Mouse (Mus musculus): ENCODE measurements around the gene Ddx19a. TPM values are rescaled to one million over a fixed set of nuclear protein-coding genes. Genes with fewer than 3 reads are reported as not detected.

Ddx19a gene
- polyA plus RNA-seq, 1 experiment from 2014 or later = 11.3 TPM

GRCm38 (mm10) chr8:110954776-110955175, 42.8 kb downstream of the Ddx19a start:
- no peak for ATAC-seq (ENCODE audit: low read depth)

GRCm38 (mm10) chr8:110950065-110950484, 47.5 kb downstream of the Ddx19a start:
- DNase-seq (no peak), ATAC-seq (ENCODE audit: low read depth) (0 out of 2 replicates have a peak, but pooled peaks have one; percentile 37)
- Histone ChIP-seq H3K4me3 (replicated peaks) (no peak overlapping the region), H3K4me1 (replicated peaks) (peaks cover 26% of the 10 kb centered on the region), H3K36me3 (peaks cover 59% of the 10 kb centered on the region), H3K4me2 (no peak overlapping the region), H3K9ac (no peak overlapping the region), H3K27me3 (no peaks in the 10 kb centered on the region), H3K9me3 (replicated peaks) (no peaks in the 10 kb centered on the region), H3K27ac (no peak overlapping the region)
- 76% methylated on average over 17 of the region's 17 CpGs for WGBS (ENCODE audit: insufficient replicate concordance)

More at GRCm38 (mm10) chr8:110954776-110955175, 42.8 kb downstream of the Ddx19a start:
- 46% methylated on average over 8 of the region's 8 CpGs for WGBS (ENCODE audit: insufficient replicate concordance)
- Histone ChIP-seq H3K4me1 (replicated peaks) (peaks cover 14% of the 10 kb centered on the region; the same call in 1 of the 2 replicates), H3K36me3 (peaks cover 88% of the 10 kb centered on the region), H3K27ac (no peak overlapping the region), H3K4me3 (replicated peaks) (no peak overlapping the region), H3K27me3 (no peaks in the 10 kb centered on the region), H3K4me2 (no peak overlapping the region), H3K9me3 (replicated peaks) (no peaks in the 10 kb centered on the region), H3K9ac (no peak overlapping the region)
- DNase-seq = no peak

DNA sequence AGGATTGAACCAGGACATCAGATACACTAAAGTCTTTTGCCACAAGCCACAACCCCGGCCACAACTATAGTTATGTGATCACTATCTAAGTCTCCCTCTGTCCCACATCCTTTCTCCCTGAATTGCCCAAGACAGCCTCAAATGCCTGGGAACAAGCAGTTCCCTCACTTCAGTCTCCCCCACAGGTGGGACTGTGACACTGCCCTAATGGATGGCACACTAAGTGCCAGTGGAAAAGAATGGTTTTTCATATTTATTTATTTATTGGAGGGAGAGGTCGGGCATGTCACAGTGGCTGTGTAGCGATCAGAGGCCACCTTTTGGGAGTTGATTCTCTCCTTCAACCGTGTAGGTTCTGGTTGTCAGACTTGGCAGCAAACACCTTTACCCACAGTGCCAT, 51.9 kb downstream of the Ddx19a start:
- no peak overlapping the region for H3K27ac ChIP-seq
- H3K36me3 ChIP-seq = peaks cover 37% of the 10 kb centered on the region
- no peak for DNase-seq
- no peak overlapping the region for H3K9ac ChIP-seq
- no peak overlapping the region for H3K4me2 ChIP-seq
- 46% methylated on average over 4 of the region's 4 CpGs for WGBS (ENCODE audit: insufficient replicate concordance)
- H3K9me3 ChIP-seq (replicated peaks) = no peaks in the 10 kb centered on the region
- no peak overlapping the region for H3K4me3 ChIP-seq (replicated peaks)
- no peak for ATAC-seq (ENCODE audit: low read depth)
- H3K27me3 ChIP-seq = no peaks in the 10 kb centered on the region
- H3K4me1 ChIP-seq (replicated peaks) = peaks cover 54% of the 10 kb centered on the region

GRCm38 (mm10) chr8:110944276-110944876, 53.2 kb downstream of the Ddx19a start:
- peaks cover 64% of the 10 kb centered on the region for H3K4me1 ChIP-seq (replicated peaks)

GRCm38 (mm10) chr8:110941453-110941948, 56.1 kb downstream of the Ddx19a start:
- Histone ChIP-seq H3K4me1 (replicated peaks) (peaks cover 84% of the 10 kb centered on the region), H3K27me3 (no peaks in the 10 kb centered on the region), H3K36me3 (peaks cover 23% of the 10 kb centered on the region), H3K9ac (no peak overlapping the region), H3K4me3 (replicated peaks) (no peak overlapping the region), H3K27ac (0 out of 2 replicates have a peak overlapping the region, but pooled peaks have one; percentile 47), H3K9me3 (replicated peaks) (no peaks in the 10 kb centered on the region), H3K4me2 (no peak overlapping the region)
- ATAC-seq (ENCODE audit: low read depth) (no peak), DNase-seq (no peak)
- WGBS (ENCODE audit: insufficient replicate concordance) = 60% methylated on average over 10 of the region's 10 CpGs

More at GRCm38 (mm10) chr8:110944276-110944876, 53.2 kb downstream of the Ddx19a start:
- H3K9me3 ChIP-seq (replicated peaks) = no peaks in the 10 kb centered on the region
- no peak for DNase-seq
- H3K36me3 ChIP-seq = peaks cover 30% of the 10 kb centered on the region
- H3K27ac ChIP-seq = no peak overlapping the region
- H3K4me2 ChIP-seq = no peak overlapping the region
- WGBS (ENCODE audit: insufficient replicate concordance) = 40% methylated on average over 7 of the region's 7 CpGs
- H3K27me3 ChIP-seq = no peaks in the 10 kb centered on the region
- H3K4me3 ChIP-seq (replicated peaks) = no peak overlapping the region
- H3K9ac ChIP-seq = no peak overlapping the region
- ATAC-seq (ENCODE audit: low read depth) = no peak

GRCm38 (mm10) chr8:110940682-110941452, 56.7 kb downstream of the Ddx19a start:
- H3K9me3 ChIP-seq (replicated peaks) = no peaks in the 10 kb centered on the region
- DNase-seq (no peak), ATAC-seq (ENCODE audit: low read depth) (no peak)
- no peak overlapping the region for H3K9ac ChIP-seq
- H3K4me1 ChIP-seq (replicated peaks) = peaks cover 86% of the 10 kb centered on the region
- WGBS (ENCODE audit: insufficient replicate concordance) = 69% methylated on average over 15 of the region's 15 CpGs
- H3K36me3 ChIP-seq = peaks cover 23% of the 10 kb centered on the region
- no peak overlapping the region for H3K4me3 ChIP-seq (replicated peaks)
- H3K27me3 ChIP-seq = no peaks in the 10 kb centered on the region
- peak overlapping the region; percentile 47; the same call in 1 of the 2 replicates for H3K27ac ChIP-seq
- no peak overlapping the region for H3K4me2 ChIP-seq

DNA sequence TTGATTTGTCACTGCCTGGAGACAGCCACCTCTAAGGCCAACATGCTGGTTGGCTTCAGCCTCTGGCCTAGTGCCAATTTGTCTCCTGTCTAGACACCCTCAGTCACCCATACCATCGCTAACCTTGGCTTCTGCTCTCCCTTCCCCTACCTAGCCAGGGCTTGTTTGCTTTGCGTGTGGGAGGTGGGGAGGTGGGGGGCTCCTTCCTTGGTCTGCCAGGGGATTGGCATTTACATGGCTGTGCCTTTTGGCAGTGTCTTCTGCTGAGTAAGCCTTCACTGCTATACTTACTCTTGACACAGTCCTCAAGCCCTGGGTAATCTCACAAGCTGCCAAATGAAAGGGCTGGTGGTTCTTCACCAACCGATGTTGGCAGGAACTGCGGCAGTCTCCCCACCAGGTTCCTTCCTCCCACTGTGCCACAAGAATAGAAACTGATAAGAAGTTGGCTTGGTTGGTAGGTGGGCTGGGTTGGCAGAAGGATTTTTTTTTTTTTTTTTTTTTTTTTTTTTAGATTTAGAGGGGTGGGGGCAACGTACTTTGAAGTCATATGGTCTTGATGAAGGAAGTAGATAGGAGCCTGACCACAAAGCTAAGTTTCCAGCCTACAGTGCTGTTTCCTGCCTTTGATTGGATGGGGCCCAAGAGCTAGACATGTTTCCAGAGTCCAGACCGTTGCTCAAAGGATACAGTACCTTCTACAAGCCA, 58.6 kb downstream of the Ddx19a start:
- H3K4me1 ChIP-seq (replicated peaks) = peaks cover 88% of the 10 kb centered on the region
- peaks cover 34% of the 10 kb centered on the region for H3K36me3 ChIP-seq
- H3K4me3 ChIP-seq (replicated peaks) = no peak overlapping the region
- H3K9me3 ChIP-seq (replicated peaks) = no peaks in the 10 kb centered on the region
- WGBS (ENCODE audit: insufficient replicate concordance) = 15% methylated on average over 6 of the region's 6 CpGs
- no peaks in the 10 kb centered on the region for H3K27me3 ChIP-seq
- peak overlapping the region; percentile 43 for H3K27ac ChIP-seq
- no peak overlapping the region for H3K9ac ChIP-seq
- DNase-seq (no peak), ATAC-seq (ENCODE audit: low read depth) (peak; percentile 32; the same call in 1 of the 2 replicates)
- 0 out of 2 replicates have a peak overlapping the region, but pooled peaks have one; percentile 6 for H3K4me2 ChIP-seq

DNA sequence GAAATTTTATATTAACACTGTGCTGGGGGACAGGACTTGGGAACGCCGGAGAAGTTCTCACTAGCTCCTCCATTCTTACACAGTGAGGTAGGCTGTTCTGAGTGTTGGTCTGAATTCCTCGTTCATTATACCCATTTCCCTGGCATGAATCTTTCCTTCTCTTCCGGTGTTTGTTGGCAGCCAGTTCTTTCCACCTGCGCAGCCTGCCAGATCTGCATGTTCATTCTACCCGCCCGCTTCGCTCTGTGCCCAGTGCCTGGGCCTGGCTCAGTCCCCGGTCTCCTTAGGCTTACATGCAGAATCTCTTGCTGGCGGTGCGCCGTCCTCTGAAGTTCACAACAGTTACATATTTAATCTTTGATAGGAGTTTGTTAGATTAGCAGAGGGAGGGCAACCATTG, 61.4 kb downstream of the Ddx19a start:
- peaks cover 99% of the 10 kb centered on the region for H3K4me1 ChIP-seq (replicated peaks)
- no peak for ATAC-seq (ENCODE audit: low read depth)

GRCm38 (mm10) chr8:110933272-110933671, 64.3 kb downstream of the Ddx19a start:
- WGBS (ENCODE audit: insufficient replicate concordance) = 19% methylated on average over 2 of the region's 2 CpGs
- Histone ChIP-seq H3K27ac (peak overlapping the region; percentile 96), H3K4me2 (peak overlapping the region; percentile 74), H3K9me3 (replicated peaks) (no peaks in the 10 kb centered on the region), H3K36me3 (peaks cover 28% of the 10 kb centered on the region), H3K27me3 (no peaks in the 10 kb centered on the region), H3K4me3 (replicated peaks) (peak overlapping the region; percentile 0; the same call in 1 of the 2 replicates), H3K9ac (peak overlapping the region; percentile 71; the same call in 1 of the 2 replicates), H3K4me1 (replicated peaks) (peaks cover 100% of the 10 kb centered on the region)
- DNase-seq (peak; percentile 61), ATAC-seq (ENCODE audit: low read depth) (peak; percentile 71)

More for the DNA sequence above, 61.4 kb downstream of the Ddx19a start:
- H3K9me3 ChIP-seq (replicated peaks) = no peaks in the 10 kb centered on the region
- no peaks in the 10 kb centered on the region for H3K27me3 ChIP-seq
- no peak for DNase-seq
- 87% methylated on average over 12 of the region's 12 CpGs for WGBS (ENCODE audit: insufficient replicate concordance)
- no peak overlapping the region for H3K4me2 ChIP-seq
- H3K36me3 ChIP-seq = peaks cover 30% of the 10 kb centered on the region
- no peak overlapping the region for H3K4me3 ChIP-seq (replicated peaks)
- H3K27ac ChIP-seq = peak overlapping the region; percentile 41; the same call in 1 of the 2 replicates
- peak overlapping the region; percentile 7; the same call in 1 of the 2 replicates for H3K9ac ChIP-seq

DNA sequence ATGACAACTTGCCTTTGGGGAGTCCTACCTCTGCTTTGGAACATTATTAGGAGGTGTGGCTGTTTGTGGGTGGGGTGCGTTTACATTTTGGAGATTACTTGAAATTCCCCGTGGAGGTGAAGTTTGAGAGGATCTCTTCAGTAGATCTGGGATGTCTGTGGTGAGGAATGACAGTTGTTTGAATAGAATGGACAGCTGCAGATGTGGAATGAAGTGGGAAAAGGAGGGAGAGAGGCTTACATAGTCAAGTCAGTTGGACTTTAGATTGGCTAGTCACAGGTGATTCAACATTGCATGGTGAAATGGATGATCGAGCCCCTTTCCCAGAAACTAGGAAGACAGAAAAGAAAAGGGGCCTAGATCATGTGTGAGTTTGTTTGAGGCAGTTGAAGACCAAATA, 65.2 kb downstream of the Ddx19a start:
- ATAC-seq (ENCODE audit: low read depth) (no peak), DNase-seq (no peak)
- peak overlapping the region; percentile 40; the same call in 1 of the 2 replicates for H3K4me3 ChIP-seq (replicated peaks)
- peaks cover 100% of the 10 kb centered on the region for H3K4me1 ChIP-seq (replicated peaks)
- WGBS (ENCODE audit: insufficient replicate concordance) = 33% methylated on average over 3 of the region's 3 CpGs
- H3K27me3 ChIP-seq = no peaks in the 10 kb centered on the region
- H3K9ac ChIP-seq = peak overlapping the region; percentile 71
- no peaks in the 10 kb centered on the region for H3K9me3 ChIP-seq (replicated peaks)
- peaks cover 28% of the 10 kb centered on the region for H3K36me3 ChIP-seq
- H3K4me2 ChIP-seq = peak overlapping the region; percentile 74
- H3K27ac ChIP-seq = peak overlapping the region; percentile 96
